Mouse (Mus musculus) heart, embryonic 16.5 days (tissue): Measurements from ENCODE around the gene Pcyt1a. TPM values are rescaled to one million over a fixed set of nuclear protein-coding genes. Genes with fewer than 3 reads are reported as not detected.

Experiments used
- polyA plus RNA-seq: library from polyadenylated mRNA; unstranded; fragments of >200 nt; fragmentation: Nextera tagmentation; extraction: Ambion mirVana; gene quantifications from 2 replicates; pipeline ENCODE4 v1.2.1, GENCODE M21; 2015

Pcyt1a gene
- polyA plus RNA-seq, 1 experiment from 2014 or later: 38.8 TPM

Other genes starting within 250 kb of the Pcyt1a start
- 3.7 and 5.1 TPM in 2 replicates for gene Fbxo45, start 183.8 kb upstream of the Pcyt1a start, polyA plus RNA-seq
- gene Wdr53, start 183.7 kb upstream of the Pcyt1a start, polyA plus RNA-seq: 11.6 and 11.9 TPM in 2 replicates
- gene Smco1, start 159.5 kb upstream of the Pcyt1a start, polyA plus RNA-seq: 0.16 TPM in 1 of 2 replicates, not detected in the other
- gene Rnf168, start 153.5 kb upstream of the Pcyt1a start, polyA plus RNA-seq: 17.3 and 19.3 TPM in 2 replicates
- 17.8 and 18.1 TPM in 2 replicates for gene Ubxn7, start 98.7 kb upstream of the Pcyt1a start, polyA plus RNA-seq
- gene Tm4sf19, start 30.4 kb upstream of the Pcyt1a start, polyA plus RNA-seq: not detected in 2 replicates
- 21.3 and 22.8 TPM in 2 replicates for gene Tctex1d2, start 11.2 kb upstream of the Pcyt1a start, polyA plus RNA-seq
- gene Slc51a, start 57.0 kb downstream of the Pcyt1a start, polyA plus RNA-seq: 0.59 and 2.4 TPM in 2 replicates
- gene Zdhhc19, start 65.3 kb downstream of the Pcyt1a start, polyA plus RNA-seq: not detected in 2 replicates
- 49.2 and 53.8 TPM in 2 replicates for gene Tfrc, start 178.0 kb downstream of the Pcyt1a start, polyA plus RNA-seq
- gene Tnk2, start 213.0 kb downstream of the Pcyt1a start, polyA plus RNA-seq: 9.0 and 9.5 TPM in 2 replicates